Mouse (Mus musculus) hindbrain, embryonic 16.5 days (tissue): ENCODE measurements at regions not wholly inside any gene's neighbourhood (a gene's known extent, or its start where the extent isn't known, plus 50 kb on each side); places are given as distances from the start of the nearest gene placed in this dataset.

Source experiments
- ATAC-seq: fragments of 200-750 bp; cut with Nextera tagmentation; 2 replicates; pipeline ENCODE4 v1.8.0; 2017; ENCODE audit warnings: moderate TSS enrichment, moderate library complexity
- H3K27ac ChIP-seq: fragments of 300-500 bp; sonication (generic); 2 replicates; pipeline ENCODE4 v1.5.1; 2014; ENCODE audit warnings: low read depth, mild to moderate bottlenecking, control low read depth, low read length, moderate library complexity
- H3K27me3 ChIP-seq: fragments of 300-500 bp; sonication (generic); replicated peaks from 2 replicates; pipeline ENCODE4 v1.6.1; 2014; ENCODE audit warnings: low read length; ENCODE audit not compliant: control insufficient read depth, insufficient read depth
- H3K36me3 ChIP-seq: fragments of 300-500 bp; sonication (generic); 2 replicates; pipeline ENCODE4 v1.6.1; 2014; ENCODE audit warnings: mild to moderate bottlenecking, low read length, moderate library complexity, mixed read lengths; ENCODE audit not compliant: control insufficient read depth, insufficient read depth
- H3K4me1 ChIP-seq: fragments of 300-500 bp; sonication (generic); 2 replicates; pipeline ENCODE4 v1.6.1; 2014; ENCODE audit warnings: low read depth, low read length; ENCODE audit not compliant: control insufficient read depth, insufficient read depth
- H3K4me2 ChIP-seq: fragments of 300-500 bp; sonication (generic); 2 replicates; pipeline ENCODE4 v1.6.1; 2014; ENCODE audit warnings: mild to moderate bottlenecking, low read length, control low read depth, moderate library complexity
- H3K4me3 ChIP-seq: fragments of 300-500 bp; sonication (generic); 2 replicates; pipeline ENCODE4 v1.5.1; 2014; ENCODE audit warnings: mild to moderate bottlenecking, low read length, control low read depth, moderate library complexity
- H3K9ac ChIP-seq: fragments of 300-500 bp; sonication (generic); 2 replicates; pipeline ENCODE4 v1.6.1; 2014; ENCODE audit warnings: low read depth, mild to moderate bottlenecking, control low read depth, low read length, moderate library complexity
- H3K9me3 ChIP-seq: fragments of 300-500 bp; sonication (generic); 2 replicates; pipeline ENCODE4 v1.6.1; 2014; ENCODE audit warnings: mild to moderate bottlenecking, low read length, moderate library complexity; ENCODE audit not compliant: control insufficient read depth
- WGBS: fragments of 180-500 bp; shearing (Covaris S2); extraction: QIAGEN DNeasy Blood & Tissue Kit; methylation state at CpG from one replicate; pipeline ENCODE4 v1.1.7; 2014; 5-methylcytosine and 5-hydroxymethylcytosine counted together

- no peak overlapping the region for H3K27ac ChIP-seq
- H3K9me3 ChIP-seq, result no peaks in the 10 kb centered on the region
- no peak overlapping the region for H3K4me2 ChIP-seq
- no peaks in the 10 kb centered on the region for H3K4me1 ChIP-seq
- no peak overlapping the region for H3K9ac ChIP-seq
- H3K27me3 ChIP-seq, result no peaks in the 10 kb centered on the region
- WGBS, result 71% methylated on average over 2 of the region's 2 CpGs
- H3K4me3 ChIP-seq, result no peak overlapping the region
- ATAC-seq, result no peak
- H3K36me3 ChIP-seq, result no peaks in the 10 kb centered on the region
These were observed 233.4 kb downstream of the Hdgfl1 start for GRCm38 (mm10) chr13:26536575-26536974.

GRCm38 (mm10) chr13:26532761-26533160, 237.2 kb downstream of the Hdgfl1 start:
- Histone ChIP-seq H3K4me1 (no peaks in the 10 kb centered on the region), H3K9ac (no peak overlapping the region), H3K36me3 (no peaks in the 10 kb centered on the region), H3K27me3 (no peaks in the 10 kb centered on the region), H3K9me3 (no peaks in the 10 kb centered on the region), H3K27ac (no peak overlapping the region), H3K4me3 (no peak overlapping the region), H3K4me2 (no peak overlapping the region)
- ATAC-seq, result no peak

GRCm38 (mm10) chr13:26519054-26519453, 250.9 kb downstream of the Hdgfl1 start:
- H3K36me3 ChIP-seq, result no peaks in the 10 kb centered on the region
- no peaks in the 10 kb centered on the region for H3K27me3 ChIP-seq
- H3K4me1 ChIP-seq, result no peaks in the 10 kb centered on the region
- H3K9ac ChIP-seq, result no peak overlapping the region
- H3K9me3 ChIP-seq, result no peaks in the 10 kb centered on the region
- no peak overlapping the region for H3K4me3 ChIP-seq
- no peak overlapping the region for H3K27ac ChIP-seq
- 24% methylated on average over 1 of the region's 1 CpGs for WGBS
- no peak for ATAC-seq
- no peak overlapping the region for H3K4me2 ChIP-seq

- H3K27ac ChIP-seq, result no peak overlapping the region
- H3K36me3 ChIP-seq, result no peaks in the 10 kb centered on the region
- WGBS, result 87% methylated on average over 5 of the region's 5 CpGs
- H3K4me2 ChIP-seq, result no peak overlapping the region
- H3K9ac ChIP-seq, result no peak overlapping the region
- no peaks in the 10 kb centered on the region for H3K27me3 ChIP-seq
- H3K4me3 ChIP-seq, result no peak overlapping the region
- ATAC-seq, result no peak
- H3K4me1 ChIP-seq, result no peaks in the 10 kb centered on the region
- H3K9me3 ChIP-seq, result no peaks in the 10 kb centered on the region
These were observed 251.5 kb downstream of the Hdgfl1 start for GRCm38 (mm10) chr13:26518425-26518824.

GRCm38 (mm10) chr13:26517646-26518045, 252.3 kb downstream of the Hdgfl1 start:
- 33% methylated on average over 4 of the region's 4 CpGs for WGBS
- ATAC-seq, result no peak

GRCm38 (mm10) chr13:26510448-26510847, 259.5 kb downstream of the Hdgfl1 start:
- ATAC-seq, result no peak
- no peaks in the 10 kb centered on the region for H3K4me1 ChIP-seq
- no peak overlapping the region for H3K4me2 ChIP-seq
- H3K27me3 ChIP-seq, result no peaks in the 10 kb centered on the region
- 52% methylated on average over 4 of the region's 4 CpGs for WGBS
- H3K9me3 ChIP-seq, result no peaks in the 10 kb centered on the region
- no peak overlapping the region for H3K9ac ChIP-seq
- no peak overlapping the region for H3K27ac ChIP-seq
- H3K4me3 ChIP-seq, result no peak overlapping the region
- no peaks in the 10 kb centered on the region for H3K36me3 ChIP-seq

More at GRCm38 (mm10) chr13:26517646-26518045, 252.3 kb downstream of the Hdgfl1 start:
- Histone ChIP-seq H3K9me3 (no peaks in the 10 kb centered on the region), H3K27ac (no peak overlapping the region), H3K4me3 (no peak overlapping the region), H3K36me3 (no peaks in the 10 kb centered on the region), H3K4me1 (no peaks in the 10 kb centered on the region), H3K4me2 (no peak overlapping the region), H3K9ac (no peak overlapping the region), H3K27me3 (no peaks in the 10 kb centered on the region)

GRCm38 (mm10) chr13:26509841-26510240, 260.1 kb downstream of the Hdgfl1 start:
- no peaks in the 10 kb centered on the region for H3K27me3 ChIP-seq
- H3K36me3 ChIP-seq, result no peaks in the 10 kb centered on the region
- H3K4me2 ChIP-seq, result no peak overlapping the region
- no peak for ATAC-seq
- no peaks in the 10 kb centered on the region for H3K4me1 ChIP-seq
- no peak overlapping the region for H3K27ac ChIP-seq
- WGBS, result 95% methylated on average over 3 of the region's 3 CpGs
- H3K4me3 ChIP-seq, result no peak overlapping the region
- H3K9me3 ChIP-seq, result no peaks in the 10 kb centered on the region
- no peak overlapping the region for H3K9ac ChIP-seq

- H3K27me3 ChIP-seq, result no peaks in the 10 kb centered on the region
- no peak overlapping the region for H3K4me3 ChIP-seq
- 98% methylated on average over 1 of the region's 1 CpGs for WGBS
- no peak overlapping the region for H3K27ac ChIP-seq
- H3K4me1 ChIP-seq, result no peaks in the 10 kb centered on the region
- no peak overlapping the region for H3K4me2 ChIP-seq
- no peaks in the 10 kb centered on the region for H3K9me3 ChIP-seq
- no peaks in the 10 kb centered on the region for H3K36me3 ChIP-seq
- no peak for ATAC-seq
- H3K9ac ChIP-seq, result no peak overlapping the region
These were observed 266.2 kb downstream of the Hdgfl1 start for GRCm38 (mm10) chr13:26503744-26504143.

GRCm38 (mm10) chr13:26497086-26497485, 272.9 kb downstream of the Hdgfl1 start:
- ATAC-seq, result no peak
- no peak overlapping the region for H3K27ac ChIP-seq
- 80% methylated on average over 2 of the region's 2 CpGs for WGBS

GRCm38 (mm10) chr13:26495871-26496270, 274.1 kb downstream of the Hdgfl1 start:
- no peak overlapping the region for H3K27ac ChIP-seq
- no peak overlapping the region for H3K9ac ChIP-seq
- no peaks in the 10 kb centered on the region for H3K27me3 ChIP-seq
- no peaks in the 10 kb centered on the region for H3K9me3 ChIP-seq
- H3K36me3 ChIP-seq, result no peaks in the 10 kb centered on the region
- no peak overlapping the region for H3K4me2 ChIP-seq
- no peak overlapping the region for H3K4me3 ChIP-seq
- ATAC-seq, result no peak
- H3K4me1 ChIP-seq, result no peaks in the 10 kb centered on the region

More at GRCm38 (mm10) chr13:26497086-26497485, 272.9 kb downstream of the Hdgfl1 start:
- H3K9ac ChIP-seq, result no peak overlapping the region
- H3K27me3 ChIP-seq, result no peaks in the 10 kb centered on the region
- no peaks in the 10 kb centered on the region for H3K36me3 ChIP-seq
- H3K9me3 ChIP-seq, result no peaks in the 10 kb centered on the region
- no peak overlapping the region for H3K4me2 ChIP-seq
- no peak overlapping the region for H3K4me3 ChIP-seq
- no peaks in the 10 kb centered on the region for H3K4me1 ChIP-seq
